Mouse (Mus musculus): Measurements from ENCODE around the gene Vmn2r8. TPM values are rescaled to one million over a fixed set of nuclear protein-coding genes. Genes with fewer than 3 reads are reported as not detected.
"Not testable (repeated sequence)": the region's sequence is repeated elsewhere in the genome, so short reads cannot be mapped to it uniquely, and the experiment has no call there.

Gene Vmn2r8
- polyA plus RNA-seq (2012; rRNA removed), result not detected in 2 replicates

DNA sequence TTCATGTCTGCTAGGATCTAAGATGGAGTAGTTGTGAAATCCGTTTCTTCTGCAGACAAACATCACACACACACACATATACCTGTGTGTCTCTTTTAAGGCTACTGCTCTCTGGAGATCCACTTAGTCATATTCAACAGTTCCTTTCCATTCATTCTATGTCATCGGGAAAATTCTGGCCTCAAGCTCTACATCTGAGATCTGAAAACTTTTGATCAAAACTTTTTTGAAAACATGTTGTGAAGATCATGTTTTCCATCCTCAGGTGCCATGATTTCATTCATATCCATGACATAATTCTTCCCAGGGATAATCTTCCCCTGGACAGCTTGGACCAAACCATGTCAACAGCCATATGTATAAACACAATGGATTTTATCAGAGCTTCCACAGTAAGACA, at the start of gene Vmn2r8:
Gene Vmn2r8, minus strand, starts transcription at position 101 of the 400 bp plus-strand sequence.
- not testable (repeated sequence) for DNase-seq (ENCODE audit: low read depth)

DNA sequence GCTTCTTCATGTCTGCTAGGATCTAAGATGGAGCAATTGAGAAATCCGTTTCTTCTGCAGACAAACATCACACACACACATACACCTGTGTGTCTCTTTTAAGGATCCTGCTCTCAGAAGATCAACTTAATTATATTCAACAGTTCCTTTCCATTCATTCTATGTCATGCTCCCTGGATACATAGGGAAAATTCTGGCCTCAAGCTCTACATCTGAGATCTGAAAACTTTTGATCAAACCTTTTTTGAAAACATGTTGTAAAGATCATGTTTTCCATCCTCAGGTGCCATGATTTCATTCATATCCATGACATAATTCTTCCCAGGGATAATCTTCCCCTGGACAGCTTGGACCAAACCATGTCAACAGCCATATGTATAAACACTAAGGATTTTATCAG, 43.9 kb upstream of the Vmn2r8 start, which contains the start of gene Vmn2r9:
Gene Vmn2r9, minus strand, starts transcription at position 101 of the 400 bp plus-strand sequence.
- DNase-seq (ENCODE audit: low read depth), result not testable (repeated sequence)

DNA sequence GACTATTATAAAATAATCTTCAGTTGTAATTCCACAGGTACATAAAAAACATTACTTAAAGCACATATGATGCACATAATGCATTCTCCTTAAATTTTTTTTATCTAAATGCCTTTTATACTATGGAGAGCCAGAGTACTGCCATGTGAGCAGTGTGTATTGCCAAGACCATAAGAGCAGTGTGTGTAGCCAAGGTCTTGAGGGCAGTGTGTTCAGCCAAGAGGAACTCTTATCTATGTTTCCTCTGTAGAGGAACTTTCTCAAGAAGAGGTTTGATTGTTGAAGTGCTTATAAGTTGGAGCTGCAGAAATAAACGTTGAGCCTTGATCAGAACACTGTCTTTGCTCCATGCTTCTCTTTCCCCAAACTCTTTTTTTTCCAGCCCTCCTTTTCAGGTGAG, 40.8 kb upstream of the Vmn2r8 start:
- DNase-seq (ENCODE audit: low read depth), result no peak

DNA sequence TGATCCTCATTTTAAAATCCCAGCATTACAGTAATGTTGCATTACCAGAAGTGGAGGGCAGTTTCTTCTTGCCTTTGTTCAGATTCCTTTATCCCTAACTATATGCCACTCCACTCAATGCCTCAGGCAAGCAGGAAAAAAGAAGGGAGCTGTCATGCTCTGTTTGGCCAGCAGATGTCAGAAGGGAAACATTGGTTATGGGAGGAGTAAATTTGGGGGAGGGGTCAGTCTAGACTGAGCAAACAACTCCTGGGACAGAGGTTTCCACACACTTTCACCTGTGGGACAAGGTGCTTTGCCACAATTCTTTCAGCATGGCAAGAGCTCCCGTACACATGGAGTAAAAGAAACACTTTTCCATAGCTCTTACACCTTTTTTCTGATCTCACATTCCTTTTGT, 27.5 kb upstream of the Vmn2r8 start:
- DNase-seq (ENCODE audit: low read depth), result peak; percentile 0

DNA sequence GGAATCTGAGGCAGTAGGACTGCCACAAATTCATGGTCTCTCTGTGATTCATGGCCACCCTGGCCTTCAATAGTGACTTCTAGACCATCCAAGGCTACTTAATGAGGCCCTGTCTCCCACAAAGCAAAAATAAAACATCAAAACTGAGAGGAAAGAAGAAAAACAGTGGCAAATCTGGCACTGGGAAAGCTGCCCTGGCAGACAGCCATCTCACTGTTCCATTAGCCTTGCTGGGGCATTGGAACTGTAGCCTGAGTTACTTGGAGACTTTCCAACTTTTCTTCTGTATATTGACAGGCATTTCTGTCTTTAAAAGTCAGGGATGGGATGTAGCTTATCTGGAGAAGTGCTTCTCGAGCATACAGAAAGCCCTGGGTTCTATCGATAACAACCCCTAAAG, 14.6 kb upstream of the Vmn2r8 start:
- DNase-seq (ENCODE audit: low read depth), result no peak

DNA sequence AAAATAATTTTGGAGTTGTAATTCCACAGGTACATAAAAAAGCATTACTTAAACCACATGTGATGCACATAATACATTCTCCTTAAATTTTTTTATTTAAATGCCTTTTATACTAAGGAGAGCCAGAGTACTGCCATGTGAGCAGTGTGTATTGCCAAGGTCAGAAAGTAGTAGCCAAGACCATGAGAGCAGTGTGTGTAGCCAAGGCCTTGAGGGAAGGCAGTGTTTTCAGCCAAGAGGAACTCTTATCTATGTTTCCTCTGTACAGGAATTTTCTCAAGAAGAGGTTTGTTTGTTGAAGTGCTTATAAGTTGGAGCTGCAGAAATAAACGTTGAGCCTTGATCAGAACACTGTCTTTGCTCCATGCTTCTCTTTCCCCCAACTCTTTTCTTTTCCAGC, 5.0 kb downstream of the Vmn2r8 start:
- DNase-seq (ENCODE audit: low read depth), result no peak

DNA sequence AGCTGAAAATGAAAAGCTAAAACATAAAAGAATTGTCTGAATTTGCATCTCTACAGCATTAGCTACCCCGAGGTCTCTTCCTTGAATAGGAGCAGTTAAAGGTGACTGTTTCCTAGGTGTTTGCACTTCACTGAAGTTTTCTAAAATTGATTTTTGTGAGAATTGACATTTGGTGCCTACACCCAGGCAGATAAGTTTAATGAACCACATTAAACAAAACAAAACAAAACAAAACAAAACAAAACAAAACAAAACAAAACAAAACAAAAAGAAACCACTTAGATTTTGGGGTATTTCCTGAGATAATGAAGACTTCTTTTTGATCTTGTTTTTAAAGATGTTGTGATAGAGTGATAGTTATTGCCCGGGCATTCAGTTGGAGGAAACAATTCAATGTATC, 13.4 kb downstream of the Vmn2r8 start, which contains the start of gene Tmed11:
Gene Tmed11, minus strand, starts transcription at position 101 of the 400 bp plus-strand sequence.
- not testable (repeated sequence) for DNase-seq (ENCODE audit: low read depth)

DNA sequence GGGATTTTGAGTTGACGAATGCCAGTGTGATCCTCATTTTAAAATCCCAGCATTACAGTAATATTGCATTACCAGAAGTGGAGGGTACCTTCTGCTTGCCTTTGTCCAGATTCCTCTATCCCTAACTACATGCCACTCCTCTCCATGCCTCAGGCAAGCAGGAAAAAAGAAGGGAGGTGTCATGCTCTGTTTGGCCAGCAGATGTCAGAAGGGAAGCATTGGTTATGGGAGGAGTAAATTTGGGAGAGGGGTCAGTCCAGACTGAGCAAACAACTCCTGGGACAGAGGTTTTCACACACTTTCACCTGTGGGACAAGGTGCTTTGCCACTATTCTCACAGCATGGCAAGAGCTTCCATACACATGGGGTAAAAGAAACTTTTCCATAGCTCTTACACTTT, 18.3 kb downstream of the Vmn2r8 start:
- DNase-seq (ENCODE audit: low read depth), result not testable (repeated sequence)

DNA sequence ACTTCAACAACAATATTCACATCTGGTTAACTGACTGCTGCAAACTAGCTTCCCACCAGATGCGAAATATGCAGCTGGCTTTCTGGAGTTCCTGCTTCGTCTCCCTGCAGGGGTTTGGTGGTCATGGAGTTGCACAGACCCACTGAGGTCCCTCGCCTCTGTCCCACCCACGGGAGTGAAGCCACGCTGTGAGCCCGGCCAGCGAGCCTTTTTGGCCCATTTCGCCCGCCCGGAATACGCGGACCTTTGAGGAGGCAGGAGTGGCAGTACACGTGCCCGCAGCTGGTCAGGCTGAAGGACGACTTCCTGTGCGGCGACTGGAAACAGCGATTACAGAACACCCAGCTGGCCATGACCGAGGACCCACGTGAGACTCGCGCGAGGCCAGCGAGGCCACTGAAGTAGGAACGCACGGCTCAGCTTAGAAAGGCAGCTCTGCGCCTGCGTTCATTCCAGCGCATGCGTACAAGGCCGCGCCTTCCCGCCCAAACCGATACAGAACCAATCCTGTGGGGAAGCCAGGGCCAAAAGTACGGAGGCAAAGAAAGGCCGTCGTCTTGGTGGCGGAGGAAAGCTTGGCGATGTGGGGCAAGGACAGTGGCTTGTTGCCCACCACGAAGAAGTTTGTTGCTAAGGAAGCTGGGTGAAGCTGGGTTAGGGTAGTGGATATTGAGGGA, 33.9 kb downstream of the Vmn2r8 start, which contains the start of gene Rnf212:
Gene Rnf212, minus strand, starts transcription at position 353 of the 677 bp plus-strand sequence.
- DNase-seq (ENCODE audit: low read depth), result no peak

DNA sequence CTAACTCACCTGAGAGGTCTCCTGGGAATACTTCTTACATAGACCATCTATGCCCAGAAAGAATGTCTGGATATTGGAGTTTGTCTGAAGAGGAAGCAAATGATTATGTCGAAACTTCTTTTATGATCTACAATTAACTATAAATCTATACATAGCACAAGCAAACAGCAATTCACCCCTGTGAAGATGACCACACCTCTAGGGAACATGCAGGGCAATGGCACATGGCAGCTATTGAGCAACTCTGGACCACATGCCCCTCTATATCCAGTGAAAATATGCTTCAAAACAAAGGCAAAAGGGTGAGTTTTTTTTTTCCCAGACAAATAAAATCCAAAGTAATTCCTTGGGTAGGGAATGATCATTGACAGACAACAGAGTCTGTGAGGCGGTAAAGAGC, 48.6 kb downstream of the Vmn2r8 start:
- no peak for DNase-seq (ENCODE audit: low read depth)

DNA sequence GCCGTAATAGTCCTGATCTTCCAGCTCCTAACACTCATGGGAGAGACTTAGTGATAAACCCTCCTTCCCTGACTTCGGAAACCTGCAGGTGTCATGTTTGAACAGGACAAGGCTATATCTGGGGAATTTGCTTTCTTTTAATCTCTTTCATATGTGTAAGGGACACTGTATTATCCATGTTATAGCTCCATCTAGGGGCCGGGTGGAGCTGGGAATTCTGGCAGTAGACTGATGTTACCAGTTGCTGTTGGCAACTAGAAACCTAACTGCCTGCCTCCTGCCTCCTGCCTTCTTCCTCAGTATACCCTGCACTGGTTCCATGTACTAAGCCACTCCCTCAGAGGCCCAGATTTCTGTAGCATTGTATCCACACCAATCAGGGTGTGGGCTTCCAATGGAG, 50.3 kb downstream of the Vmn2r8 start:
- no peak for DNase-seq (ENCODE audit: low read depth)

DNA sequence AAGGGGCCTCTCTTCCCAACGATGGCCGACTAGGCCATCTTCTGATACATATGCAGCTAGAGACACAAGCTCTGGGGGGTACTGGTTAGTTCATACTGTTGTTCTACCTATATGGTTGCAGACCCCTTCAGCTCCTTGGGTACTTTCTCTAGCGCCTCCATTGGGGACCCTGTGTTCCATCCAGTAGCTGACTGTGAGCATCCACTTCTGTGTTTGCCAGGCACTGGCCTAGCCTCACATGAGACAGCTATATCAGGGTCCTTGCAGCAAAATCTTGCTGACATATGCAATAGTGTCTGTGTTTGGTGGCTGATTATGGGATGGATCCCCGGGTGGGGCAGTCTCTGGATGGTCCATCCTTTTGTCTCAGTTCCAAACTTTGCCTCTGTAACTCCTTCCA, 57.4 kb downstream of the Vmn2r8 start:
- DNase-seq (ENCODE audit: low read depth), result not testable (repeated sequence)

DNA sequence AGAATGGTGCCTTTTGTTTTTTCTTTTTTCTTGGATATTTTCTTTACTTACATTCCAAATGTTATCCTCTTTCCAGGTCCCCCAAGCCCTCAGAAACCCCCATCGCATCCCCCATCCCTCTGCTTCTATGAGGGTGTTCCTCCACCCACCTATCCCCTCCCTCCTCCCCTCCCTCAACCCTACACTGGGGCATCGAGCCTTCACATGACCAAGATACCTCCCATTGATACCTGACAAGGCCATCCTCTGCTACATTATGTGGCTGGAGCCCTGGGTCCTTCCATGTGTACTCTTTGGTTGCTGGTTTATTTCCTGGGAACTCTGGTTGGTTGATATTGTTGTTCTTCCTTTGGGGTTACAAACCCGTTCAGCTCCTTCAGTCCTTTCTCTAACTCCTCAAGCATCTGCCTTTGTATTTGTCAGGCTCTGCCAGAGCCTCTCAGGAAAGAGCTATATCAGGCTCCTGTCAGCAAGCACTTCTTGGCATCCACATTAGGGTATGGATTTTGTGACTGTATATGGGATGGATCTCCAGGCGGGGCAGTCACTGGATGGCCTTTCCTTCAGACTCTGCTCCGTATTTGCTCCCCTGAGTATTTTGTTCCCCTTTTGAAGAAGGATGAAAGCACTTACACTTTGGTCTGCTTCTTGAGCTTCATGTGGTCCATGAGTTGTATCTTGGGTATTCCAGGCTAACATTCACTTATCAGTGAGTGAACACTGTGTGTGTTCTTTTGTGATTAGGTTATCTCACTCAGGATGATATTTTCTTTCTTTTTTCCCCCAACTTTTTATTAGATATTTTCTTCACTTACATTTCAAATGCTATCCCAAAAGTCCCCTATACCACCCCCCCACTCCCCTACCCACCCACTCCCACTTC, 58.1 kb downstream of the Vmn2r8 start:
- DNase-seq (ENCODE audit: low read depth), result no peak

DNA sequence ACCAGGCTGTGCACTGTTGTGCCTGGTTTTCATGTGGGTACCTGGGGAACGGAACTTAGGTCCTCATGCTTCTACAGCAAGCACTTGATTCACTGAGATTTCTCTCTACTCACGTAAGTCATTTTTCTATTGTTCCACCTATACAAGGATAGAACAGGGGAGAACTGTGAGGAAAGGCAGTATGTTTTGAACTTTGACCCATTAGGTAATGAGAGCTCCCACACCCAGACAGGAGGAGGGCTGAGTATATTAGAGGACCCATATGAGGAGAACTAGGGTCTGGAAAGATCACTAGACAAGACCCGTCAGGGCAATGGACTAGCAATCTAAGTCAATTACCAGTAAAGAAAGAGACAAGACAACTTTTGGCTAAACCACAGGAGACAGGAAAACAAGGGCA, 64.0 kb downstream of the Vmn2r8 start:
- DNase-seq (ENCODE audit: low read depth), result no peak

DNA sequence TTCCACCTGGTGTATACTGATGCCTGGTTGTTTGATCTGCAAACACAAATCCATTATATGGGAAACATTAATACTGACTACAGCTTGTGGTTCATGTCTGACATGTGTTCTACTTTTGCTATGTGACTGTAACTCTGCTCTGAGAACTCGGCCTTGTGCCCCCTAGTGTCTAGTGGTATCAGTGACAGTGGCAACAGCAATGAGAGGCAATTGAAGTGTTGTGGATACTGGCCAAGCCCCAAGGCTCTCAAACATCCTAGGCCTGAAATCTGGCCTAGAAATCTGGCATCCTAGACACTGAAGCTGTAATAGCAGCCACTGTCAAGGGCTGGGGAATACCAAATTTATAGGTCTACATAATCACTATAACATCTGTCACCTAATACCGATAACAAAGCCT, 64.8 kb downstream of the Vmn2r8 start:
- no peak for DNase-seq (ENCODE audit: low read depth)

DNA sequence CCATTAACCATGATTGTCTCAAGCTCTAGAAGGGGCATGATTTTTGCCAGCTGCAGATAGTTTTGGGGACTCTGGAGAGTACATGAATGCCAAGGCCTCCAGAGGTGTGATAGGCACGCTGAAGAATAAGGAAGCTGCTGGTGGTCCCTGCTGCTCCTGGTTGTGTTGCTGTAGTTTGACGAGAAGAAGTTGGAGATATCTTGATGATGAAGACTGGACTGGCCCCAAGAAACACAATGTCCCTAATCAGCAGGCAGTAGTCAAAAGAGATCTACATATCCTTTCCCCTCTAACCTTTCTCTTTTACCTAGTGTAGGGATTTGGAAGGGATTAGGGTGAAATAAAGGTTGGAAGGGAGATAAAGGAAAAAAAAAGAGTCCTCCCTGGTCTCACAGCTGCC, 66.1 kb downstream of the Vmn2r8 start:
- DNase-seq (ENCODE audit: low read depth), result no peak

DNA sequence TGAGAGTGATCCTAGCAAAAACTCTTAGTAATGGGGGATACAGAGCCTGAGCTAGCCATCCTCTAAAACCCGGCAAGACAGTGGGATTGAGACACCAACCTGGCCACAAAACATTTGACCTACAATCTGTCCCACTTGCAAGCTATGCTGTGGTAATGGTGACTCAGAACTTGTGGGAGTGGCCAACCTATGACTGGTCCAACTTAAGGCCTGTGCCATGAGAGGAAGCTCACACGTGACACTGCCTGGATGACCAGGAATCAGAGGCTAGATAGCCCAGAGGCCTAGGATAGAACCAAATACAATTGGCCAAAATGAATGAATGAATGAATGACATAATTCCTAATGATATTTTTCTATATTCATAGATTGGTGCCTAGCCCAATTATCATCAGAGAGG, 66.8 kb downstream of the Vmn2r8 start:
- no peak for DNase-seq (ENCODE audit: low read depth)

Other genes starting within 250 kb of the Vmn2r8 start
- 75.0 and 80.5 TPM in 2 replicates for gene Gak, start 179.1 kb downstream of the Vmn2r8 start, polyA plus RNA-seq (2012; rRNA removed)
- gene Tmem175, start 179.1 kb downstream of the Vmn2r8 start, polyA plus RNA-seq (2012; rRNA removed), result 51.2 and 55.5 TPM in 2 replicates
- 19.6 and 28.3 TPM in 2 replicates for gene Idua, start 148.5 kb downstream of the Vmn2r8 start, polyA plus RNA-seq (2012; rRNA removed)
- gene Dgkq, start 139.2 kb downstream of the Vmn2r8 start, polyA plus RNA-seq (2012; rRNA removed), result 20.8 and 22.1 TPM in 2 replicates
- gene Slc26a1, start 133.3 kb downstream of the Vmn2r8 start, polyA plus RNA-seq (2012; rRNA removed), result 0.25 and 0.26 TPM in 2 replicates
- 189 and 225 TPM in 2 replicates for gene Fgfrl1, start 116.5 kb downstream of the Vmn2r8 start, polyA plus RNA-seq (2012; rRNA removed)
- gene Rnf212, start 33.9 kb downstream of the Vmn2r8 start, polyA plus RNA-seq (2012; rRNA removed), result not detected in 2 replicates
- gene Tmed11, start 13.5 kb downstream of the Vmn2r8 start, polyA plus RNA-seq (2012; rRNA removed), result not detected in 2 replicates
- not detected in 2 replicates for gene Vmn2r9, start 43.8 kb upstream of the Vmn2r8 start, polyA plus RNA-seq (2012; rRNA removed)
- gene Vmn2r10, start 197.7 kb upstream of the Vmn2r8 start, polyA plus RNA-seq (2012; rRNA removed), result not detected in 2 replicates